Mouse (Mus musculus) G1E (cell line): ENCODE measurements around the gene Ncoa3. TPM values are rescaled to one million over a fixed set of nuclear protein-coding genes. Genes with fewer than 3 reads are reported as not detected.

ENCODE experiments used
- ATAC-seq: 2 replicates; pipeline ENCODE4 v1.8.0; 2016; ENCODE audit warnings: mild to moderate bottlenecking; ENCODE audit not compliant: insufficient number of reproducible peaks, poor library complexity, low FRiP score, severe bottlenecking; ENCODE audit errors: extremely low read depth
- DNase-seq: peaks from one replicate; pipeline ENCODE4 v3.0.0; 2012; ENCODE audit warnings: low spot score
- H3K27me3 ChIP-seq: 2 replicates; pipeline ENCODE4 v1.6.1; 2012; ENCODE audit warnings: mild to moderate bottlenecking, low read length, inconsistent platforms; ENCODE audit not compliant: insufficient read depth
- H3K36me3 ChIP-seq: replicated peaks from 2 replicates; pipeline ENCODE3; 2012; ENCODE audit warnings: mild to moderate bottlenecking, inconsistent platforms
- H3K4me1 ChIP-seq: 2 replicates; pipeline ENCODE4 v1.6.1; 2012; ENCODE audit warnings: low read depth, low read length, inconsistent platforms, mixed read lengths; ENCODE audit not compliant: insufficient read depth
- H3K4me3 ChIP-seq: 2 replicates; pipeline ENCODE4 v1.5.1; 2012; ENCODE audit warnings: low read depth, mild to moderate bottlenecking, inconsistent platforms, low read length, moderate library complexity, mixed read lengths
- H3K9me3 ChIP-seq: replicated peaks from 2 replicates; pipeline ENCODE4 v1.6.1; 2012; ENCODE audit warnings: inconsistent platforms
- CTCF ChIP-seq: IDR thresholded peaks from 2 replicates; pipeline ENCODE4 v1.5.1; 2012; ENCODE audit warnings: low read depth, low read length, inconsistent platforms, mixed read lengths
- GATA1 ChIP-seq: IDR thresholded peaks from 2 replicates; pipeline ENCODE4 v1.6.1; 2012; ENCODE audit warnings: borderline replicate concordance, low read length, inconsistent platforms, mixed read lengths
- GATA2 ChIP-seq: IDR thresholded peaks from 2 replicates; pipeline ENCODE4 v1.6.1; 2012; ENCODE audit warnings: low read depth, low read length, inconsistent platforms, borderline replicate concordance
- POLR2AphosphoS5 ChIP-seq: IDR thresholded peaks from 2 replicates; pipeline ENCODE4 v1.6.1; 2012; ENCODE audit warnings: low read depth, low read length, inconsistent platforms; ENCODE audit not compliant: insufficient replicate concordance
- TAL1 ChIP-seq: conservative IDR thresholded peaks from 2 replicates; pipeline ENCODE4 v1.6.1; 2012; ENCODE audit warnings: low read depth, low read length, inconsistent platforms, mixed read lengths
- polyA plus RNA-seq: library from polyadenylated mRNA; stranded (reverse); fragments of >175 nt; gene quantifications from 2 replicates; pipeline ENCODE4 v1.2.3, GENCODE M21; 2012
- total RNA-seq, 2 experiments: library from RNA; stranded (forward) in 1 of 2; stranded (reverse) in 1 of 2; fragments of 200-1000 nt in 1 of 2; fragments of >200 nt in 1 of 2; fragmentation: Nextera tagmentation in 1 of 2; gene quantifications; 2 replicates each; pipeline ENCODE4 v1.2.3; 2014 to 2017

The Ncoa3 gene
- total and polyA plus RNA-seq, 3 experiments, result 8.2 to 17.9 (median 14.6) TPM

GRCm38 (mm10) chr2:166086457-166087233, 94.2 kb downstream of the Ncoa3 start:
- Histone ChIP-seq H3K4me3 (no peak overlapping the region), H3K9me3 (no peaks in the 10 kb centered on the region), H3K36me3 (no peaks in the 10 kb centered on the region), H3K27me3 (no peaks in the 10 kb centered on the region), H3K4me1 (no peaks in the 10 kb centered on the region)
- DNase-seq (no peak), ATAC-seq (no peak)
- TF ChIP-seq GATA1, result no peak
- TF ChIP-seq GATA2, result no peak
- no peak for TF ChIP-seq TAL1

GRCm38 (mm10) chr2:166088991-166089390, 96.6 kb downstream of the Ncoa3 start:
- DNase-seq (no peak), ATAC-seq (no peak)
- TF ChIP-seq POLR2AphosphoS5 (no peak), GATA2 (no peak), TAL1 (no peak), CTCF (no peak)
- no peaks in the 10 kb centered on the region for H3K4me1 ChIP-seq
- no peak overlapping the region for H3K4me3 ChIP-seq
- H3K27me3 ChIP-seq, result no peaks in the 10 kb centered on the region
- peaks cover 14% of the 10 kb centered on the region for H3K9me3 ChIP-seq
- H3K36me3 ChIP-seq, result no peaks in the 10 kb centered on the region

- no peak for ATAC-seq
- no peak overlapping the region for H3K4me3 ChIP-seq
- H3K4me1 ChIP-seq, result no peaks in the 10 kb centered on the region
- no peak for TF ChIP-seq GATA2
- no peak for TF ChIP-seq CTCF
- TF ChIP-seq GATA1, result no peak
- no peak for TF ChIP-seq TAL1
- no peak for TF ChIP-seq POLR2AphosphoS5
- no peaks in the 10 kb centered on the region for H3K27me3 ChIP-seq
- DNase-seq, result no peak
- peaks cover 17% of the 10 kb centered on the region for H3K9me3 ChIP-seq
- no peaks in the 10 kb centered on the region for H3K36me3 ChIP-seq
Measured at GRCm38 (mm10) chr2:166090131-166090581, 97.7 kb downstream of the Ncoa3 start.

GRCm38 (mm10) chr2:166091599-166091998, 99.2 kb downstream of the Ncoa3 start:
- H3K27me3 ChIP-seq, result no peaks in the 10 kb centered on the region
- H3K9me3 ChIP-seq, result peaks cover 20% of the 10 kb centered on the region
- no peak for ATAC-seq
- H3K4me3 ChIP-seq, result no peak overlapping the region
- H3K36me3 ChIP-seq, result no peaks in the 10 kb centered on the region
- no peaks in the 10 kb centered on the region for H3K4me1 ChIP-seq
- TF ChIP-seq GATA1, result no peak
- no peak for TF ChIP-seq POLR2AphosphoS5
- TF ChIP-seq TAL1, result no peak
- no peak for TF ChIP-seq GATA2
- TF ChIP-seq CTCF, result no peak
- DNase-seq, result no peak

GRCm38 (mm10) chr2:166092412-166092811, 100.0 kb downstream of the Ncoa3 start:
- no peak for ATAC-seq
- no peak for DNase-seq
- no peaks in the 10 kb centered on the region for H3K4me1 ChIP-seq
- TF ChIP-seq TAL1, result no peak
- TF ChIP-seq GATA2, result no peak
- TF ChIP-seq GATA1, result no peak
- no peaks in the 10 kb centered on the region for H3K27me3 ChIP-seq
- no peak overlapping the region for H3K4me3 ChIP-seq
- H3K36me3 ChIP-seq, result no peaks in the 10 kb centered on the region
- H3K9me3 ChIP-seq, result peaks cover 20% of the 10 kb centered on the region

- ATAC-seq (no peak), DNase-seq (no peak)
- TF ChIP-seq TAL1, result no peak
- no peaks in the 10 kb centered on the region for H3K27me3 ChIP-seq
- peaks cover 29% of the 10 kb centered on the region for H3K9me3 ChIP-seq
- H3K36me3 ChIP-seq, result no peaks in the 10 kb centered on the region
- H3K4me1 ChIP-seq, result no peaks in the 10 kb centered on the region
- H3K4me3 ChIP-seq, result no peak overlapping the region
Measured at GRCm38 (mm10) chr2:166096300-166096699, 103.9 kb downstream of the Ncoa3 start.

GRCm38 (mm10) chr2:166096834-166097233, 104.4 kb downstream of the Ncoa3 start:
- peaks cover 30% of the 10 kb centered on the region for H3K9me3 ChIP-seq
- no peaks in the 10 kb centered on the region for H3K36me3 ChIP-seq
- no peaks in the 10 kb centered on the region for H3K4me1 ChIP-seq
- DNase-seq (no peak), ATAC-seq (no peak)
- TF ChIP-seq GATA2, result no peak
- TF ChIP-seq GATA1, result no peak
- no peak for TF ChIP-seq CTCF
- no peak for TF ChIP-seq TAL1
- no peak for TF ChIP-seq POLR2AphosphoS5
- no peak overlapping the region for H3K4me3 ChIP-seq
- H3K27me3 ChIP-seq, result no peaks in the 10 kb centered on the region
